Mouse (Mus musculus) intestine, embryonic 16.5 days (tissue): ENCODE measurements around the gene Olfr1480. TPM values are rescaled to one million over a fixed set of nuclear protein-coding genes. Genes with fewer than 3 reads are reported as not detected.

ENCODE experiments used
- ATAC-seq: fragments of 200-750 bp; cut with Nextera tagmentation; 2 replicates; pipeline ENCODE4 v1.8.0; 2017; ENCODE audit warnings: moderate TSS enrichment, moderate library complexity
- H3K27ac ChIP-seq: fragments of 300-500 bp; sonication (generic); 2 replicates; pipeline ENCODE4 v1.5.1; 2014; ENCODE audit warnings: mild to moderate bottlenecking, low read length
- H3K27me3 ChIP-seq: fragments of 300-500 bp; sonication (generic); replicated peaks from 2 replicates; pipeline ENCODE4 v1.6.1; 2014; ENCODE audit warnings: low read length, control low read depth, mixed read lengths; ENCODE audit not compliant: control insufficient read depth, insufficient read depth
- H3K36me3 ChIP-seq: fragments of 300-500 bp; sonication (generic); 2 replicates; pipeline ENCODE4 v1.6.1; 2014; ENCODE audit warnings: low read length, control low read depth; ENCODE audit not compliant: control insufficient read depth, insufficient read depth
- H3K4me1 ChIP-seq: fragments of 300-500 bp; sonication (generic); 2 replicates; pipeline ENCODE4 v1.6.1; 2014; ENCODE audit warnings: low read length, control low read depth, mixed read lengths; ENCODE audit not compliant: control insufficient read depth, insufficient read depth
- H3K4me2 ChIP-seq: fragments of 300-500 bp; sonication (generic); 2 replicates; pipeline ENCODE4 v1.6.1; 2014; ENCODE audit warnings: low read depth, low read length, control low read depth
- H3K4me3 ChIP-seq: fragments of 300-500 bp; sonication (generic); 2 replicates; pipeline ENCODE4 v1.5.1; 2014; ENCODE audit warnings: mild to moderate bottlenecking, low read length
- H3K9ac ChIP-seq: fragments of 300-500 bp; sonication (generic); 2 replicates; pipeline ENCODE4 v1.6.1; 2014; ENCODE audit warnings: low read depth, low read length
- H3K9me3 ChIP-seq: fragments of 300-500 bp; sonication (generic); 2 replicates; pipeline ENCODE4 v1.6.1; 2016; ENCODE audit warnings: low read length, control low read depth; ENCODE audit not compliant: control insufficient read depth
- WGBS: fragments of 180-500 bp; shearing (Covaris S2); extraction: QIAGEN DNeasy Blood & Tissue Kit; methylation state at CpG from one replicate; pipeline ENCODE4 v1.1.7; 2014; 5-methylcytosine and 5-hydroxymethylcytosine counted together
- polyA plus RNA-seq: library from polyadenylated mRNA; unstranded; fragments of >200 nt; fragmentation: Nextera tagmentation; extraction: Ambion mirVana; gene quantifications from 2 replicates; pipeline ENCODE4 v1.2.1, GENCODE M21; 2015

Olfr1480 gene
- not detected in 2 replicates for polyA plus RNA-seq

DNA sequence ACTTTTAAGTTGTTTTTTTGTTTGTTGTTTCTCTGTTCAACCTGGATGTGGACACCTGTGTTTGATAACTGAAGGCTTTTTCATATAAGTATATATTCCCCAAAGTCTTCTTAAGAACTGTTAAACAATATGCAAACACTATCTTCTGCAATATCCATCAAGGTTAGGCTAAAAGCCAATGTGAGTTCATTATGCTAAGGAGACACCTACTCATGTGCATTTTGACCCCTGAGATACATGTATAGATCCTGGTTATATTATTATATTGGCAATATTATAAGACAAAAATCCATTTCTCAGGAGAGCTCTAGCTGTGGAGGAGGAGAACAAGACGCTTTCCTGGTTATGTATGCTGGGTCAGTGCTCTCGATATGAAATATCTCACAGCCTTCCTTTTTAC lies at the start of gene Olfr1480:
Gene Olfr1480 (plus strand): TSS at position 301 of the 400 bp plus-strand sequence.
- ATAC-seq = no peak
- Histone ChIP-seq H3K4me2 (no peak within 1 kb of the TSS), H3K9me3 (0 out of 2 replicates have a peak, but pooled peaks cover 6% of the 10 kb centered on the region), H3K9ac (no peak within 1 kb of the TSS), H3K4me3 (no peak within 1 kb of the TSS), H3K4me1 (no peaks in the 10 kb centered on the region), H3K27ac (no peak within 1 kb of the TSS), H3K27me3 (no peaks in the 10 kb centered on the region), H3K36me3 (no peaks in the 10 kb centered on the region)
- WGBS = 75% methylated on average over 2 of the region's 2 CpGs

GRCm38 (mm10) chr19:13480096-13480495 lies 47.6 kb upstream of the Olfr1480 start, which contains the start of gene Olfr1475:
Gene Olfr1475, minus strand, starts transcription at chr19:13480196.
- Histone ChIP-seq H3K36me3 (no peaks in the 10 kb centered on the region), H3K4me1 (no peaks in the 10 kb centered on the region), H3K4me2 (no peak within 1 kb of the TSS), H3K9me3 (no peaks in the 10 kb centered on the region), H3K27ac (no peak within 1 kb of the TSS), H3K9ac (no peak within 1 kb of the TSS), H3K4me3 (no peak within 1 kb of the TSS), H3K27me3 (no peaks in the 10 kb centered on the region)
- ATAC-seq = no peak

DNA sequence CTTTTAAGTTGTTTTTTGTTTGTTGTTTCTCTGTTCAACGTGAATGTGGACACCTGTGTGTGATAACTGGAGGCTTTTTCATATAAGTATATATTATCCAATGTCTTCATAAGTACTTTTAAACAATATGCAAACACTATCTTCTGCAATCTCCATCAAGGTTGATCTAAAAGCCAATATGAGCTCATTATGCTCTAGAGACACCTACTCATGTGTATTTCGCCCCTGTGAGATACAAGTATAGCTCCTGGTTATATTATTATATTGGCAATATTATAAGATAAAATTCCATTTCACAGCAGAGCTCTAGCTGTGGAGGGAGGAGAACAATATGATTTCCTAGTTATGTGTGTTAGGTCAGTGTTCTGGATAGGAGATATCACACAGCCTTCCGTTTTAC lies 27.5 kb upstream of the Olfr1480 start, which contains the start of gene Olfr1477:
Gene Olfr1477 (plus strand): TSS at position 301 of the 400 bp plus-strand sequence.
- no peak within 1 kb of the TSS for H3K4me2 ChIP-seq
- peaks cover 3% of the 10 kb centered on the region; the same call in 1 of the 2 replicates for H3K9me3 ChIP-seq
- H3K27ac ChIP-seq = no peak within 1 kb of the TSS
- H3K4me1 ChIP-seq = no peaks in the 10 kb centered on the region
- no peak within 1 kb of the TSS for H3K4me3 ChIP-seq
- no peak for ATAC-seq
- H3K9ac ChIP-seq = no peak within 1 kb of the TSS
- H3K36me3 ChIP-seq = no peaks in the 10 kb centered on the region
- H3K27me3 ChIP-seq = no peaks in the 10 kb centered on the region
- 64% methylated on average over 3 of the region's 3 CpGs for WGBS

Other genes with a start within 250 kb of the Olfr1480 start
- gene Olfr1465, start 212.4 kb upstream of the Olfr1480 start, polyA plus RNA-seq = not detected in 2 replicates
- gene Olfr1466, start 189.1 kb upstream of the Olfr1480 start, polyA plus RNA-seq = not detected in 2 replicates
- not detected in 2 replicates for gene Olfr1467, start 165.7 kb upstream of the Olfr1480 start, polyA plus RNA-seq
- gene Olfr1469, start 120.1 kb upstream of the Olfr1480 start, polyA plus RNA-seq = not detected in 2 replicates
- gene Olfr1471, start 84.5 kb upstream of the Olfr1480 start, polyA plus RNA-seq = not detected in 2 replicates
- gene Olfr1472, start 71.8 kb upstream of the Olfr1480 start, polyA plus RNA-seq = not detected in 2 replicates
- not detected in 2 replicates for gene Olfr1474, start 58.3 kb upstream of the Olfr1480 start, polyA plus RNA-seq
- not detected in 2 replicates for gene Olfr1475, start 47.7 kb upstream of the Olfr1480 start, polyA plus RNA-seq
- not detected in 2 replicates for gene Olfr1477, start 27.4 kb upstream of the Olfr1480 start, polyA plus RNA-seq
- not detected in 2 replicates for gene Olfr1484, start 55.6 kb downstream of the Olfr1480 start, polyA plus RNA-seq
- not detected in 2 replicates for gene Olfr1487, start 89.5 kb downstream of the Olfr1480 start, polyA plus RNA-seq
- gene Olfr1489, start 103.7 kb downstream of the Olfr1480 start, polyA plus RNA-seq = not detected in 2 replicates
- not detected in 2 replicates for gene Olfr1490, start 123.2 kb downstream of the Olfr1480 start, polyA plus RNA-seq
- gene Olfr1491, start 169.4 kb downstream of the Olfr1480 start, polyA plus RNA-seq = not detected in 2 replicates
- not detected in 2 replicates for gene Olfr1493-ps1, start 195.4 kb downstream of the Olfr1480 start, polyA plus RNA-seq
- gene Olfr1494, start 211.8 kb downstream of the Olfr1480 start, polyA plus RNA-seq = not detected in 2 replicates
- not detected in 2 replicates for gene Olfr1495, start 236.7 kb downstream of the Olfr1480 start, polyA plus RNA-seq
- not detected in 2 replicates for gene Olfr1496, start 250.0 kb downstream of the Olfr1480 start, polyA plus RNA-seq